Mouse (Mus musculus) stomach, embryonic 16.5 days (tissue): ENCODE data around the gene Synj2. TPM values are rescaled to one million over a fixed set of nuclear protein-coding genes. Genes with fewer than 3 reads are reported as not detected.
A peak's percentile ranks its signal among the peaks of the same experiment; 100 is the strongest.

ENCODE experiments used
- ATAC-seq: fragments of 200-750 bp; cut with Nextera tagmentation; 2 replicates; pipeline ENCODE4 v1.8.0; 2017; ENCODE audit warnings: moderate number of reproducible peaks, moderate TSS enrichment; ENCODE audit not compliant: insufficient read depth, low FRiP score
- H3K27ac ChIP-seq: fragments of 300-500 bp; sonication (generic); 2 replicates; pipeline ENCODE4 v1.5.1; 2014; ENCODE audit warnings: low read length
- H3K27me3 ChIP-seq: fragments of 300-500 bp; sonication (generic); 2 replicates; pipeline ENCODE4 v1.6.1; 2014; ENCODE audit warnings: low read length, control low read depth, mixed read lengths; ENCODE audit not compliant: control insufficient read depth, insufficient read depth
- H3K36me3 ChIP-seq: fragments of 300-500 bp; sonication (generic); 2 replicates; pipeline ENCODE4 v1.6.1; 2014; ENCODE audit warnings: low read length; ENCODE audit not compliant: control insufficient read depth, insufficient read depth
- H3K4me1 ChIP-seq: fragments of 300-500 bp; sonication (generic); 2 replicates; pipeline ENCODE4 v1.6.1; 2014; ENCODE audit warnings: low read length, control low read depth, mixed read lengths; ENCODE audit not compliant: control insufficient read depth, insufficient read depth
- H3K4me2 ChIP-seq: fragments of 300-500 bp; sonication (generic); 2 replicates; pipeline ENCODE4 v1.6.1; 2014; ENCODE audit warnings: low read depth, low read length, mixed read lengths
- H3K4me3 ChIP-seq: fragments of 300-500 bp; sonication (generic); replicated peaks from 2 replicates; pipeline ENCODE4 v1.5.1; 2014; ENCODE audit warnings: mild to moderate bottlenecking, low read length
- H3K9ac ChIP-seq: fragments of 300-500 bp; sonication (generic); 2 replicates; pipeline ENCODE4 v1.6.1; 2014; ENCODE audit warnings: low read length
- H3K9me3 ChIP-seq: fragments of 300-500 bp; sonication (generic); replicated peaks from 2 replicates; pipeline ENCODE4 v1.6.1; 2016; ENCODE audit warnings: low read length, control low read depth; ENCODE audit not compliant: control insufficient read depth
- WGBS: fragments of 180-500 bp; shearing (Covaris S2); extraction: QIAGEN DNeasy Blood & Tissue Kit; methylation state at CpG from one replicate; pipeline ENCODE4 v1.1.7; 2014; 5-methylcytosine and 5-hydroxymethylcytosine counted together
- polyA plus RNA-seq: library from polyadenylated mRNA; unstranded; fragments of >200 nt; fragmentation: Nextera tagmentation; extraction: Ambion mirVana; gene quantifications from 2 replicates; pipeline ENCODE4 v1.2.1, GENCODE M21; 2015

Synj2 gene
- polyA plus RNA-seq, 1 experiment from 2014 or later = 6.7 TPM

GRCm38 (mm10) chr17:5926710-5927109, 14.4 kb upstream of the Synj2 start:
- Histone ChIP-seq H3K4me2 (no peak overlapping the region), H3K4me3 (no peak overlapping the region), H3K27ac (no peak overlapping the region), H3K4me1 (no peaks in the 10 kb centered on the region), H3K27me3 (no peaks in the 10 kb centered on the region), H3K9me3 (no peaks in the 10 kb centered on the region), H3K9ac (no peak overlapping the region), H3K36me3 (peaks cover 3% of the 10 kb centered on the region; the same call in 1 of the 2 replicates)
- 66% methylated on average over 7 of the region's 7 CpGs for WGBS
- no peak for ATAC-seq

- WGBS = 87% methylated on average over 6 of the region's 6 CpGs
- Histone ChIP-seq H3K4me1 (no peaks in the 10 kb centered on the region), H3K4me2 (no peak overlapping the region), H3K27me3 (no peaks in the 10 kb centered on the region), H3K27ac (no peak overlapping the region), H3K4me3 (no peak overlapping the region), H3K9me3 (no peaks in the 10 kb centered on the region), H3K36me3 (0 out of 2 replicates have a peak, but pooled peaks cover 3% of the 10 kb centered on the region), H3K9ac (no peak overlapping the region)
- ATAC-seq = no peak
These were observed 12.0 kb upstream of the Synj2 start for GRCm38 (mm10) chr17:5929031-5929430.

GRCm38 (mm10) chr17:5932161-5932560, 8.9 kb upstream of the Synj2 start:
- Histone ChIP-seq H3K4me1 (peaks cover 15% of the 10 kb centered on the region), H3K9ac (no peak overlapping the region), H3K27ac (no peak overlapping the region), H3K36me3 (0 out of 2 replicates have a peak, but pooled peaks cover 3% of the 10 kb centered on the region), H3K4me2 (no peak overlapping the region), H3K27me3 (no peaks in the 10 kb centered on the region), H3K9me3 (no peaks in the 10 kb centered on the region), H3K4me3 (no peak overlapping the region)
- ATAC-seq = no peak
- 76% methylated on average over 5 of the region's 5 CpGs for WGBS

- H3K27ac ChIP-seq = 0 out of 2 replicates have a peak overlapping the region, but pooled peaks have one; percentile 28
- H3K9ac ChIP-seq = peak overlapping the region; percentile 58
- H3K4me2 ChIP-seq = peak overlapping the region; percentile 61
- peaks cover 15% of the 10 kb centered on the region for H3K4me1 ChIP-seq
- no peaks in the 10 kb centered on the region for H3K27me3 ChIP-seq
- H3K9me3 ChIP-seq = no peaks in the 10 kb centered on the region
- ATAC-seq = peak; percentile 95
- no peaks in the 10 kb centered on the region for H3K36me3 ChIP-seq
- H3K4me3 ChIP-seq = peak overlapping the region; percentile 40
- whole genome bisulfite sequencing = 1% methylated on average over 30 of the region's 30 CpGs
These were observed 6.3 kb upstream of the Synj2 start for GRCm38 (mm10) chr17:5934554-5935324.

- no peaks in the 10 kb centered on the region for H3K27me3 ChIP-seq
- no peak overlapping the region for H3K9ac ChIP-seq
- 0 out of 2 replicates have a peak overlapping the region, but pooled peaks have one; percentile 28 for H3K27ac ChIP-seq
- H3K4me3 ChIP-seq = no peak overlapping the region
- H3K4me1 ChIP-seq = peaks cover 20% of the 10 kb centered on the region
- H3K4me2 ChIP-seq = no peak overlapping the region
- H3K36me3 ChIP-seq = no peaks in the 10 kb centered on the region
- 34% methylated on average over 3 of the region's 3 CpGs for WGBS
- no peak for ATAC-seq
- no peaks in the 10 kb centered on the region for H3K9me3 ChIP-seq
These were observed 5.4 kb upstream of the Synj2 start for GRCm38 (mm10) chr17:5935680-5936079.

GRCm38 (mm10) chr17:5936276-5936675, 4.8 kb upstream of the Synj2 start:
- no peak overlapping the region for H3K27ac ChIP-seq
- H3K27me3 ChIP-seq = no peaks in the 10 kb centered on the region
- no peak overlapping the region for H3K4me3 ChIP-seq
- 62% methylated on average over 14 of the region's 14 CpGs for WGBS
- no peak overlapping the region for H3K9ac ChIP-seq
- peaks cover 20% of the 10 kb centered on the region for H3K4me1 ChIP-seq
- no peaks in the 10 kb centered on the region for H3K36me3 ChIP-seq
- H3K4me2 ChIP-seq = no peak overlapping the region
- no peak for ATAC-seq
- no peaks in the 10 kb centered on the region for H3K9me3 ChIP-seq

- H3K9me3 ChIP-seq = no peaks in the 10 kb centered on the region
These were observed 3.6 kb upstream of the Synj2 start for GRCm38 (mm10) chr17:5937441-5937840.

GRCm38 (mm10) chr17:5939871-5940270, 1.2 kb upstream of the Synj2 start:
- Histone ChIP-seq H3K9ac (no peak overlapping the region), H3K4me2 (0 out of 2 replicates have a peak overlapping the region, but pooled peaks have one; percentile 78), H3K27me3 (no peaks in the 10 kb centered on the region), H3K36me3 (no peaks in the 10 kb centered on the region), H3K9me3 (no peaks in the 10 kb centered on the region), H3K27ac (no peak overlapping the region), H3K4me1 (peaks cover 26% of the 10 kb centered on the region), H3K4me3 (no peak overlapping the region)
- ATAC-seq = no peak
- 62% methylated on average over 12 of the region's 12 CpGs for WGBS

More at GRCm38 (mm10) chr17:5937441-5937840, 3.6 kb upstream of the Synj2 start:
- no peak overlapping the region for H3K27ac ChIP-seq
- no peaks in the 10 kb centered on the region for H3K36me3 ChIP-seq
- WGBS = 62% methylated on average over 2 of the region's 2 CpGs
- H3K9ac ChIP-seq = no peak overlapping the region
- H3K4me1 ChIP-seq = peaks cover 22% of the 10 kb centered on the region
- no peak overlapping the region for H3K4me3 ChIP-seq
- H3K27me3 ChIP-seq = no peaks in the 10 kb centered on the region
- no peak for ATAC-seq
- no peak overlapping the region for H3K4me2 ChIP-seq

- Histone ChIP-seq H3K27me3 (no peaks in the 10 kb centered on the region), H3K9me3 (no peaks in the 10 kb centered on the region), H3K27ac (0 out of 2 replicates have a peak overlapping the region, but pooled peaks have one; percentile 29), H3K4me1 (peaks cover 19% of the 10 kb centered on the region), H3K4me2 (peak overlapping the region; percentile 78), H3K9ac (peak overlapping the region; percentile 77), H3K36me3 (no peaks in the 10 kb centered on the region), H3K4me3 (peak overlapping the region; percentile 62)
- WGBS = 0% methylated on average over 32 of the region's 38 CpGs
- peak; percentile 91 for ATAC-seq
These were observed 288 bp upstream of the Synj2 start for GRCm38 (mm10) chr17:5940792-5941191.
